Mouse (Mus musculus) T-cell, adult 2 months (primary cell): ENCODE measurements around the gene Hirip3.

Source experiments
- DNase-seq: peaks from one replicate; pipeline ENCODE4 v3.0.0; 2022; ENCODE audit warnings: low spot score

Hirip3 gene

GRCm38 (mm10) chr7:126861429-126862130, at the start of gene Hirip3:
Gene Hirip3, plus strand, starts transcription at chr7:126861972.
- peak; percentile 88 for DNase-seq

GRCm38 (mm10) chr7:126815726-126816222, 46.0 kb upstream of the Hirip3 start:
- no peak for DNase-seq

- no peak for DNase-seq
Observed at GRCm38 (mm10) chr7:126816494-126816893, 45.3 kb upstream of the Hirip3 start.

- no peak for DNase-seq
Observed at GRCm38 (mm10) chr7:126817595-126817994, 44.2 kb upstream of the Hirip3 start.

- DNase-seq = no peak
Observed at GRCm38 (mm10) chr7:126818818-126819217, 43.0 kb upstream of the Hirip3 start.

- DNase-seq = peak; percentile 68
Observed at GRCm38 (mm10) chr7:126821835-126822511, 39.8 kb upstream of the Hirip3 start.

- DNase-seq = no peak
Observed at GRCm38 (mm10) chr7:126822741-126823140, 39.0 kb upstream of the Hirip3 start.

- DNase-seq = no peak
Observed at GRCm38 (mm10) chr7:126823202-126823711, 38.5 kb upstream of the Hirip3 start.

GRCm38 (mm10) chr7:126823940-126824339, 37.8 kb upstream of the Hirip3 start:
- DNase-seq = no peak

- no peak for DNase-seq
Observed at GRCm38 (mm10) chr7:126825403-126825802, 36.4 kb upstream of the Hirip3 start.

- DNase-seq = no peak
Observed at GRCm38 (mm10) chr7:126825952-126826351, 35.8 kb upstream of the Hirip3 start.

- DNase-seq = no peak
Observed at GRCm38 (mm10) chr7:126831539-126831938, 30.2 kb upstream of the Hirip3 start, which contains the start of gene 4930451I11Rik. Gene 4930451I11Rik, minus strand, starts transcription at chr7:126831639.

- DNase-seq = peak; percentile 81
Observed at GRCm38 (mm10) chr7:126832036-126832598, 29.7 kb upstream of the Hirip3 start.

- no peak for DNase-seq
Observed at GRCm38 (mm10) chr7:126833294-126833693, 28.5 kb upstream of the Hirip3 start.

- no peak for DNase-seq
Observed at GRCm38 (mm10) chr7:126843276-126843675, 18.5 kb upstream of the Hirip3 start.

GRCm38 (mm10) chr7:126845516-126845915, 16.3 kb upstream of the Hirip3 start:
- no peak for DNase-seq

- DNase-seq = no peak
Observed at GRCm38 (mm10) chr7:126847116-126847420, 14.7 kb upstream of the Hirip3 start, which contains the start of gene Doc2a. Gene Doc2a, plus strand, starts transcription at chr7:126847416.

GRCm38 (mm10) chr7:126847421-126848398, 14.1 kb upstream of the Hirip3 start:
- peak; percentile 12 for DNase-seq

- no peak for DNase-seq
Observed at GRCm38 (mm10) chr7:126848794-126849193, 13.0 kb upstream of the Hirip3 start.

GRCm38 (mm10) chr7:126850161-126850560, 11.6 kb upstream of the Hirip3 start:
- no peak for DNase-seq

- DNase-seq = no peak
Observed at GRCm38 (mm10) chr7:126851192-126851591, 10.6 kb upstream of the Hirip3 start.

- DNase-seq = no peak
Observed at GRCm38 (mm10) chr7:126853454-126853853, 8.3 kb upstream of the Hirip3 start.
